Mouse (Mus musculus) liver, adult 2 months (tissue): ENCODE data around the gene Rere.

Source experiments
- CTCF ChIP-seq: fragments of 200-500 bp; IDR thresholded peaks from 2 replicates; pipeline ENCODE4 v1.5.1; 2011; ENCODE audit warnings: low read depth, low read length, control low read depth
- POLR2A ChIP-seq: fragments of 200-500 bp; IDR thresholded peaks from 2 replicates; pipeline ENCODE4 v1.6.1; 2011; ENCODE audit warnings: low read length, control low read depth; ENCODE audit not compliant: insufficient read depth; ENCODE audit errors: extremely low read depth

- TF ChIP-seq CTCF, result peak; percentile 74
- no peak for TF ChIP-seq POLR2A
Observed at GRCm38 (mm10) chr4:150664726-150665125, 383.3 kb downstream of the Rere start.
